Mouse (Mus musculus) heart, postnatal 0 days (tissue): Measurements from ENCODE around the gene Gdf2.

ENCODE experiments used
- CTCF ChIP-seq: IDR thresholded peaks from 2 replicates; pipeline ENCODE4 v1.5.1; 2016; ENCODE audit warnings: antibody characterized with exemption, control low read depth, low read depth
- EP300 ChIP-seq: IDR thresholded peaks from 2 replicates; pipeline ENCODE4 v1.6.1; 2016; ENCODE audit warnings: antibody characterized with exemption, low read depth

GRCm38 (mm10) chr14:33977748-33978147 lies 36.9 kb downstream of the Gdf2 start:
- TF ChIP-seq CTCF (no peak), EP300 (no peak)
